9 mouse cellular contexts compared by ENCODE assay signal in the genomic region with DNA sequence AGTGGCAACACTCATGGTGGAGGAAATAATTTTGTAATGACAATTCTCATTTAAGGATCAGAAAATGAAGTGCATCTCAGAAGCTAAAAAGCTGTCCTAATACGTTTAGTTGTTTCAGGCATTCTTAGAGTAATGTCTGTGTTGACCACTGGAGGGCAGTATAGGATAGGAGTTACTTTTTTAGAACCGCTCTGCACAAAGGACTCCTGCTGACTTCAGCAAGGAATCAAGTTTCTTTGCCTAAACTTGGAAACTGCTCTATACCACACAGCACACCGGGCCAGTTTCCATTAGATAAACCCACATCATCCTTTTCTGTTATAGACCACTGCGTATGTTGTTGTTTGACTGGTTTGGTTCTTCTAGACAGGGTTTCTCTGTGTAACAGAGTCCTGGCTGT. TPM values are rescaled to one million over a fixed set of nuclear protein-coding genes. Genes with fewer than 3 reads are reported as not detected.
A peak's percentile ranks its signal among the peaks of the same experiment; 100 is the strongest.
DNase-seq lines count a peak whose midpoint lies in the region; ATAC-seq and TF ChIP-seq lines count a peak whose summit lies in the region.
"Had no signal": no experiment of that assay in that cellular context is flagged by ENCODE, and none has a peak within 500 bp of the region (broad histone marks: within the 10 kb centered on the region; RNA-seq: fewer than 3 reads in every experiment).

No protein-coding gene starts in this region.

- no peaks in the 10 kb centered on the region for H3K27me3 ChIP-seq in heart, adult 2 months (ENCODE audit: control insufficient read depth, insufficient read depth, low read length)
- H3K27me3 ChIP-seq in heart, embryonic 10.5 days (ENCODE audit: insufficient read depth, poor library complexity, severe bottlenecking) = no peaks in the 10 kb centered on the region
- H3K27me3 ChIP-seq in hindbrain, embryonic 13.5 days = no peaks in the 10 kb centered on the region

- H3K4me2 ChIP-seq in hindbrain, embryonic 13.5 days = no peak overlapping the region

- TF ChIP-seq CTCF in heart, adult 2 months (IDR thresholded peaks at IDR 0.05) = peak; percentile 93
- 0 out of 2 replicates have a peak, but pooled peaks have one; percentile 24 for TF ChIP-seq CTCF in bone marrow, adult 2 months (IDR thresholded peaks at IDR 0.05; ENCODE audit: control insufficient read depth, insufficient read depth, low read length)

- H3K79me2 ChIP-seq in heart, adult 2 months (replicated peaks; ENCODE audit: control insufficient read depth, insufficient read depth, low read length) = no peaks in the 10 kb centered on the region

- WGBS in heart, adult 2 months = 11% methylated on average over 4 of the region's 4 CpGs
- WGBS in heart, embryonic 10.5 days = 28% methylated on average over 4 of the region's 4 CpGs
- WGBS in bone marrow, adult 2 months = 23% methylated on average over 4 of the region's 4 CpGs
- WGBS in hindbrain, embryonic 13.5 days = 30% methylated on average over 4 of the region's 4 CpGs

- intact Hi-C loops in heart, adult 2 months (cut with DNase I) = loop anchor here (1.0 to 10.0 kb wide), 4 partner anchors 70 to 1374 kb away; no protein-coding TSS in a partner anchor

- H3K4me1 ChIP-seq in heart, adult 2 months (ENCODE audit: control insufficient read depth, insufficient read depth, low read length) = no peaks in the 10 kb centered on the region
- H3K4me1 ChIP-seq in heart, embryonic 10.5 days = peaks cover 4% of the 10 kb centered on the region; the same call in 1 of the 2 replicates
- H3K4me1 ChIP-seq in bone marrow, adult 2 months (ENCODE audit: control insufficient read depth, insufficient read depth, low read length) = no peaks in the 10 kb centered on the region
- no peaks in the 10 kb centered on the region for H3K4me1 ChIP-seq in hindbrain, embryonic 13.5 days (replicated peaks)

- no peaks in the 10 kb centered on the region for H3K36me3 ChIP-seq in heart, adult 2 months (ENCODE audit: control insufficient read depth, insufficient read depth, low read length)
- 0 out of 2 replicates have a peak, but pooled peaks cover 2% of the 10 kb centered on the region for H3K36me3 ChIP-seq in heart, embryonic 10.5 days
- H3K36me3 ChIP-seq in hindbrain, embryonic 13.5 days = no peaks in the 10 kb centered on the region

- H3K4me3 ChIP-seq in heart, adult 2 months = no peak overlapping the region
- no peak overlapping the region for H3K4me3 ChIP-seq in heart, embryonic 10.5 days
- no peak overlapping the region for H3K4me3 ChIP-seq in bone marrow, adult 2 months (replicated peaks; ENCODE audit: control insufficient read depth, low read depth, low read length)
- no peak overlapping the region for H3K4me3 ChIP-seq in hindbrain, embryonic 13.5 days
- H3K4me3 ChIP-seq: myocyte had no signal

- H3K27ac ChIP-seq in heart, adult 2 months = no peak overlapping the region
- no peak overlapping the region for H3K27ac ChIP-seq in heart, embryonic 10.5 days
- no peak overlapping the region for H3K27ac ChIP-seq in bone marrow, adult 2 months (ENCODE audit: control insufficient read depth, insufficient read depth, low read depth, low read length, poor library complexity)
- H3K27ac ChIP-seq in hindbrain, embryonic 13.5 days = no peak overlapping the region

- TF ChIP-seq EP300 in heart, adult 2 months (IDR thresholded peaks at IDR 0.05; ENCODE audit: insufficient read depth, low read depth, low read length) = no peak

- H3K9ac ChIP-seq in heart, adult 2 months (ENCODE audit: low read depth, low read length) = no peak overlapping the region
- no peak overlapping the region for H3K9ac ChIP-seq in hindbrain, embryonic 13.5 days

- H3K9me3 ChIP-seq in heart, embryonic 10.5 days = no peaks in the 10 kb centered on the region
- no peaks in the 10 kb centered on the region for H3K9me3 ChIP-seq in hindbrain, embryonic 13.5 days

- no peak for TF ChIP-seq POLR2A in heart, adult 2 months (IDR thresholded peaks at IDR 0.05; ENCODE audit: insufficient read depth, low read depth, low read length)
- no peak for TF ChIP-seq POLR2A in bone marrow, adult 2 months (IDR thresholded peaks at IDR 0.05; ENCODE audit: borderline replicate concordance, control insufficient read depth, low read depth, low read length)

- peak; percentile 87 for ATAC-seq in erythroblast, adult 5-6 weeks (replicated peaks; ENCODE audit: low FRiP score, poor library complexity, severe bottlenecking)
- 0 out of 2 replicates have a peak, but pooled peaks have one; percentile 47 for ATAC-seq in hindbrain, embryonic 13.5 days (ENCODE audit: low FRiP score)

- DNase-seq in heart, adult 2 months = peak in 1 of 2 experiments; percentile 8
- no peak for DNase-seq in heart, embryonic 10.5 days (ENCODE audit: low spot score)
- peak; percentile 49 for DNase-seq in layer of hippocampus, adult 9-11 months
- DNase-seq in lung, postnatal 36 days = peak; percentile 87
- peak; percentile 44 to 68 for DNase-seq in spleen, postnatal 4 days (ENCODE audit: low spot score in 2 of 2)

RNA-seq across cellular contexts. Expression of gene Sf3b5, which starts 11.4 kb away (rescaled TPM):
- 1 to 10 TPM; 6.6 to 7.4 TPM for total RNA-seq in heart, adult 2 months (2021)
- 9.9 and 14.8 TPM in 2 replicates for polyA plus RNA-seq in heart, adult 2 months (2012; rRNA removed)
- polyA plus RNA-seq in heart, embryonic 10.5 days (2016; fragmentation: Nextera tagmentation; extraction: Ambion mirVana) = 39.0 and 42.9 TPM in 2 replicates
- polyA plus RNA-seq in bone marrow, adult 2 months (2011; ENCODE audit: insufficient read depth, insufficient read length, low replicate concordance, missing spikeins) = 10.7 and 15.7 TPM in 2 replicates
- total RNA-seq in erythroblast, adult 5-6 weeks (2015; ENCODE audit: low replicate concordance) = 3.5 and 4.2 TPM in 2 replicates
- total RNA-seq in erythroblast, adult 5-6 weeks (2017; ENCODE audit: low replicate concordance) = 2.8 and 3.1 TPM in 2 replicates
- 26.0 and 27.1 TPM in 2 replicates for polyA plus RNA-seq in hindbrain, embryonic 13.5 days (2015; fragmentation: Nextera tagmentation; extraction: Ambion mirVana)

RNA-seq across cellular contexts. Expression of gene Plagl1, which starts 43.7 kb away (rescaled TPM):
- total RNA-seq in heart, adult 2 months (2021) = 1 to 10 TPM; 7.8 to 8.6 TPM
- 11.3 and 19.1 TPM in 2 replicates for polyA plus RNA-seq in heart, adult 2 months (2012; rRNA removed)
- polyA plus RNA-seq in heart, embryonic 10.5 days (2016; fragmentation: Nextera tagmentation; extraction: Ambion mirVana) = 206 and 245 TPM in 2 replicates
- 2.9 and 3.1 TPM in 2 replicates for polyA plus RNA-seq in bone marrow, adult 2 months (2011; ENCODE audit: insufficient read depth, insufficient read length, low replicate concordance, missing spikeins)
- 0.84 TPM in 1 of 2 replicates, not detected in the other for total RNA-seq in erythroblast, adult 5-6 weeks (2015; ENCODE audit: low replicate concordance)
- total RNA-seq in erythroblast, adult 5-6 weeks (2017; ENCODE audit: low replicate concordance) = under 0.01 TPM in 1 of 2 replicates, not detected in the other
- 32.3 and 34.2 TPM in 2 replicates for polyA plus RNA-seq in hindbrain, embryonic 13.5 days (2015; fragmentation: Nextera tagmentation; extraction: Ambion mirVana)

RNA-seq across cellular contexts. Expression of gene Stx11, which starts 52.5 kb away (rescaled TPM):
- total RNA-seq in heart, adult 2 months (2021) = 1 to 10 TPM; 2.7 to 4.0 TPM
- polyA plus RNA-seq in heart, adult 2 months (2012; rRNA removed) = 1.7 and 2.2 TPM in 2 replicates
- 5.3 and 6.0 TPM in 2 replicates for polyA plus RNA-seq in heart, embryonic 10.5 days (2016; fragmentation: Nextera tagmentation; extraction: Ambion mirVana)
- polyA plus RNA-seq in bone marrow, adult 2 months (2011; ENCODE audit: insufficient read depth, insufficient read length, low replicate concordance, missing spikeins) = 13.2 and 28.8 TPM in 2 replicates
- 7.9 and 11.7 TPM in 2 replicates for total RNA-seq in erythroblast, adult 5-6 weeks (2015; ENCODE audit: low replicate concordance)
- total RNA-seq in erythroblast, adult 5-6 weeks (2017; ENCODE audit: low replicate concordance) = 7.6 and 8.1 TPM in 2 replicates
- polyA plus RNA-seq in hindbrain, embryonic 13.5 days (2015; fragmentation: Nextera tagmentation; extraction: Ambion mirVana) = 1.2 and 1.3 TPM in 2 replicates
